Mouse (Mus musculus) megakaryocyte, embryonic 14.5 days (primary cell): ENCODE data around the gene Gm20388. TPM values are rescaled to one million over a fixed set of nuclear protein-coding genes. Genes with fewer than 3 reads are reported as not detected.

ENCODE experiments used
- H3K27me3 ChIP-seq: replicated peaks from 2 replicates; pipeline ENCODE3; 2012; ENCODE audit warnings: inconsistent platforms
- H3K36me3 ChIP-seq: replicated peaks from 2 replicates; pipeline ENCODE3; 2012; ENCODE audit warnings: low read length, inconsistent platforms, mixed read lengths
- H3K4me1 ChIP-seq: 2 replicates; pipeline ENCODE4 v1.6.1; 2012; ENCODE audit warnings: inconsistent platforms
- H3K4me3 ChIP-seq: replicated peaks from 2 replicates; pipeline ENCODE3; 2012; ENCODE audit warnings: moderate library complexity, mild to moderate bottlenecking, inconsistent platforms
- H3K9me3 ChIP-seq: 2 replicates; pipeline ENCODE4 v1.6.1; 2012; ENCODE audit warnings: inconsistent platforms
- FLI1 ChIP-seq: IDR thresholded peaks from 2 replicates; pipeline ENCODE4 v1.6.1; 2012; ENCODE audit warnings: low read length, inconsistent platforms, mixed read lengths
- GATA1 ChIP-seq: IDR thresholded peaks from 3 replicates; pipeline ENCODE4 v1.6.1; 2012; ENCODE audit warnings: mixed read lengths, low read length, inconsistent platforms, borderline replicate concordance
- polyA plus RNA-seq: library from polyadenylated mRNA; stranded (reverse); fragments of >175 nt; gene quantifications from 2 replicates; pipeline ENCODE4 v1.2.3, GENCODE M21; 2012; ENCODE audit warnings: low replicate concordance; ENCODE audit not compliant: insufficient read depth

The Gm20388 gene
- polyA plus RNA-seq, 1 experiment: 111 TPM

- Histone ChIP-seq H3K4me1 (peaks cover 11% of the 10 kb centered on the region; the same call in 1 of the 2 replicates), H3K9me3 (no peaks in the 10 kb centered on the region), H3K36me3 (no peaks in the 10 kb centered on the region), H3K27me3 (peaks cover 75% of the 10 kb centered on the region), H3K4me3 (no peak overlapping the region)
- TF ChIP-seq FLI1: no peak
- no peak for TF ChIP-seq GATA1
These were observed 1698.6 kb downstream of the Gm20388 start for GRCm38 (mm10) chr8:121609251-121609650.

DNA sequence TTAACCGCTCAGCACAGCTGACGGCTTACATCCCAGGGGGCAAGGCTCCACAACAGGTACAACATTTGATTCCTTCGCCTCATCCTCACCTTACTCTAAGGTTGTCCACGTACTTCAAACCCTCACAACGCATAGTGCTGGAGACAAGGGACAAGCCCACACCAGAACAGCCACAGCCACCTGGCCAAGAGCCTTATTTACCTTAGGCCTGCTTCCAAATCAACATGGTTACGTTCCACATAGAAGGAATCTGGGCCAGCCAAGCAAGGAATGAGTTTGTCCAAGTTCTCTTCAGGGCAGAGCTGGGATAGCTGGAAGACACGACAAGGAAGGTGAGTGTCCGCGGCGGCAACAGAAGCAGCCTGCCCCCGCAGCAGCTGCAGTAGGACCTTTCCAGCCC is 1699.3 kb downstream of the Gm20388 start:
- Histone ChIP-seq H3K9me3 (no peaks in the 10 kb centered on the region), H3K36me3 (no peaks in the 10 kb centered on the region), H3K4me3 (no peak overlapping the region), H3K27me3 (peaks cover 71% of the 10 kb centered on the region), H3K4me1 (peaks cover 11% of the 10 kb centered on the region; the same call in 1 of the 2 replicates)
- TF ChIP-seq FLI1: no peak

- Histone ChIP-seq H3K4me1 (peaks cover 18% of the 10 kb centered on the region), H3K27me3 (peaks cover 88% of the 10 kb centered on the region)
These were observed 1702.8 kb downstream of the Gm20388 start for GRCm38 (mm10) chr8:121613419-121613818.

GRCm38 (mm10) chr8:121619401-121619995 is 1708.9 kb downstream of the Gm20388 start:
- H3K9me3 ChIP-seq: no peaks in the 10 kb centered on the region
- TF ChIP-seq FLI1 (no peak), GATA1 (no peak)
- H3K27me3 ChIP-seq: peaks cover 87% of the 10 kb centered on the region
- peak overlapping the region; percentile 15 for H3K4me3 ChIP-seq
- peaks cover 38% of the 10 kb centered on the region for H3K4me1 ChIP-seq
- no peaks in the 10 kb centered on the region for H3K36me3 ChIP-seq

More at GRCm38 (mm10) chr8:121613419-121613818, 1702.8 kb downstream of the Gm20388 start:
- Histone ChIP-seq H3K4me3 (no peak overlapping the region), H3K36me3 (no peaks in the 10 kb centered on the region), H3K9me3 (no peaks in the 10 kb centered on the region)
- no peak for TF ChIP-seq GATA1
- no peak for TF ChIP-seq FLI1

DNA sequence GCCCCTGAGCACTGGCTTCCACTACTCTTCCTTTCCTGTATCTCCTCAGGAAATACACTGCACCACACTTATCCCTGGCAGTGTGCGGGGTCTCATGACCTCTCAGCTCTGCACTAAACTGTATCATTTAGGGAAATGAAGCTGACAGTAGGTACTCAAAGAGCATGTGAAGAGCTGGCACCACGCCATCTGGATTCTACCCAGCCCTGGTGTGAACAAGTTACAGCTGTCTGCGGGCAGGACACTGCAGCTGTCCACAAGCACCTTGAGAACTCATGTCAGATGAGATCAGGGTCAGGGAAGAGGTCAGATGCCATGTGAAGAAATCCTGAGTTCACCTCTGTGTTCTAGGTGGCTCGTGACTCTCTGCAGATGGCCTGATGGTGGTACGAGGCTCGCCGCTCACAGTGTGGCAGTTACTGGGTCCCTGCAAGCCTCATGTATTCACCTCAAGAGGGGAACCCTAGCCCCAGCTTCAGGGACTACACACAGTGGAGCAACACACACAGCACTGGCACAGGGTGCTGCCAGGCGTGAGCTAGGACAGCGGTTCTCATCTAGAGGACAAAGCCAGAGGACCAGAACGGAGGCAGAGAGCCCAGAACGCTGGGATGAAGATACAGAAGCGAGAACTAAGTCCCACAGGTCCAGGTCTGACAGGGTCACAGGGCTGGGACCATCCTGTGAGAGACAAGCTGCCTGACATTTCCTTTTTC is 1710.3 kb downstream of the Gm20388 start:
- peaks cover 87% of the 10 kb centered on the region for H3K27me3 ChIP-seq
- no peaks in the 10 kb centered on the region for H3K36me3 ChIP-seq
- H3K4me1 ChIP-seq: peaks cover 38% of the 10 kb centered on the region
- no peak overlapping the region for H3K4me3 ChIP-seq
- no peaks in the 10 kb centered on the region for H3K9me3 ChIP-seq
- no peak for TF ChIP-seq GATA1
- no peak for TF ChIP-seq FLI1

- no peaks in the 10 kb centered on the region for H3K36me3 ChIP-seq
- peaks cover 37% of the 10 kb centered on the region for H3K4me1 ChIP-seq
- TF ChIP-seq GATA1: no peak
- no peak for TF ChIP-seq FLI1
- H3K4me3 ChIP-seq: no peak overlapping the region
- H3K9me3 ChIP-seq: no peaks in the 10 kb centered on the region
- H3K27me3 ChIP-seq: peaks cover 89% of the 10 kb centered on the region
These were observed 1711.2 kb downstream of the Gm20388 start for GRCm38 (mm10) chr8:121621879-121622278.

DNA sequence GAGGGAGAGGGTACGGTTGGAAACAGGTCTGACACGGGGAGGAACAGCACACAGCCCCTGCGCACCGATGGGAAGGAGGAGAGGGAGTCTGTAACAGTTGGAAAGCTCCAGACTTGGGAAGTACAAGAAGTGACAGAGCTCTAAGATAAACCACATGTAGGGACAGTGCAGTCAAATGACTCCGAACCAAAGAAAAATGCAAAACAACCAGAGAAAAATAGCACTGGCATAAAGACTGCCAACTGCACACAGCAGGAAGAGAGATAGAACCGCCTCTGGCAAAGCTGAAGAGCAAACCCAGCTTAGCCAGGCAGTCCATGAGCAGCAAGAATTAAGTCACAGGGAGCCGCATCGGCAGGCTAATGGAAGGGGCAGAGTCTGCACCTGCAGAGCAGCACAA is 1712.4 kb downstream of the Gm20388 start:
- peaks cover 31% of the 10 kb centered on the region for H3K4me1 ChIP-seq
- H3K27me3 ChIP-seq: peaks cover 86% of the 10 kb centered on the region
- TF ChIP-seq GATA1 (no peak), FLI1 (no peak)
- peaks cover 8% of the 10 kb centered on the region for H3K9me3 ChIP-seq
- H3K4me3 ChIP-seq: no peak overlapping the region
- H3K36me3 ChIP-seq: no peaks in the 10 kb centered on the region

DNA sequence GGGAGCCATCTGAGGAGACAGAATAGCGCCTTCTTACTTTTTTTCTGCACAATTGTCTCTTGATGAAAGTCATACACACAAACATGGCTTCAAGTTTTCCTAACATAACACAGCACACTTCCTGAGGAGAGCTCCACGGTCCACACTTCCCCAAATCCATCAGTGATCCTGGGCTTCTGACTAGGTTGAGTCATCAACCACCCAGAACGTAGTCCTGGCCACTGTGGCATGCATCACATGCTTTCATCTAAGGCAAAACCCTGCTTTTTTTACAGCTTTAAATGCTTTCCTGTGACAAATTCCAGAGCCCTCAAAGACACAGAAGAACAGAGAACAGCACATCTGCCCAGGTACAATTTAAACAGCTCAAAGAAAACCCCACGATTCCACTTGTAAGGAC is 1718.0 kb downstream of the Gm20388 start:
- H3K36me3 ChIP-seq: no peaks in the 10 kb centered on the region
- H3K27me3 ChIP-seq: peaks cover 80% of the 10 kb centered on the region
- no peak overlapping the region for H3K4me3 ChIP-seq
- peaks cover 21% of the 10 kb centered on the region for H3K9me3 ChIP-seq
- TF ChIP-seq GATA1: no peak
- TF ChIP-seq FLI1: no peak
- H3K4me1 ChIP-seq: peaks cover 2% of the 10 kb centered on the region

GRCm38 (mm10) chr8:121631645-121632071 is 1721.0 kb downstream of the Gm20388 start:
- TF ChIP-seq GATA1 (no peak), FLI1 (no peak)
- Histone ChIP-seq H3K27me3 (peaks cover 74% of the 10 kb centered on the region), H3K9me3 (peaks cover 21% of the 10 kb centered on the region), H3K4me1 (peaks cover 16% of the 10 kb centered on the region), H3K36me3 (no peaks in the 10 kb centered on the region), H3K4me3 (no peak overlapping the region)

DNA sequence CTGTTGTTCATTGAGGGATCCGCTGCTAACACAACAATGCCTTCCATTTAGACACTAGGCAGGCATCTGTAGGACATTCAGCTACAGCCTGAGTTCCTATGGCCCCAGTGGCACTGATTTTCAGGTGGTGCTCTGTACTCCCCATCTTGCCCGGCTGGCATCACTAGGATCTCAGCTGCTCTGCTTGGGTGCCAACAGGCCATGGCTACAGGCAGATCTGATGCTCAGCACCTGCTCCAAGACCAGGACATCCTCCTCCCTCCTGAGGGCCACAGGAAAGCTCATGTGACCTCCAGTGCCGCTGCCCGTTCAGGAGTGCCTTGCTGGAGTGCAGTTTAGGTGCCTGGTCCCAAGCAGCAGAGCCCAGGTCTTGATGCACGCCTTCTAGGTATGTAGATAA is 1721.8 kb downstream of the Gm20388 start:
- H3K4me3 ChIP-seq: no peak overlapping the region
- H3K27me3 ChIP-seq: peaks cover 73% of the 10 kb centered on the region
- TF ChIP-seq GATA1 (no peak), FLI1 (no peak)
- H3K36me3 ChIP-seq: no peaks in the 10 kb centered on the region
- H3K4me1 ChIP-seq: peaks cover 20% of the 10 kb centered on the region
- peaks cover 19% of the 10 kb centered on the region for H3K9me3 ChIP-seq
